Mouse (Mus musculus) thymus, adult 2 months (tissue): Measurements from ENCODE around the gene Gm20425.

Experiments
- CTCF ChIP-seq: fragments of 200-500 bp; IDR thresholded peaks from 2 replicates; pipeline ENCODE4 v1.5.1; 2012; ENCODE audit warnings: mild to moderate bottlenecking, control low read depth, low read length, moderate library complexity, borderline replicate concordance; ENCODE audit not compliant: control insufficient read depth, poor library complexity, insufficient read depth; ENCODE audit errors: extremely low read depth
- POLR2A ChIP-seq: fragments of 200-500 bp; IDR thresholded peaks from 2 replicates; pipeline ENCODE4 v1.6.1; 2012; ENCODE audit warnings: mild to moderate bottlenecking, low read length, control low read depth, moderate library complexity; ENCODE audit not compliant: control insufficient read depth, poor library complexity, insufficient read depth; ENCODE audit errors: extremely low read depth

DNA sequence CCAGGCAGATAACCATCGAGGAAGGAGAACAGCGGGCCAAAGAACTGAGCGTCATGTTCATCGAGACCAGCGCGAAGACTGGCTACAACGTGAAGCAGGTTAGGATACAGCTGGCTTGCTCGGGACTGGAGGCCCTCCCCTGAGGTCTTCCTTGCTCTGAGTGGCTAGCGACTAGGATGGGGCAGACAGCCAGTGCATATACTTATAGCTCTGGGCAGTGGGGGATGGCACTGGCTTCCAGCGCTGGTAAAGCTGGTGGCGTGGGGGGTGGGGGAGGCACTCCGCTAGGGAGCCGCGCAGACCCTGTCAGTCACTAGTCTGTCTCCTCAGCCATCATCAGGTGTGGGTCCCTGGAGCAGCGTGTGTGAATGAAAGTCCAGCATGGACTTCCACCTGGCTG, 66.3 kb downstream of the Gm20425 start:
- TF ChIP-seq POLR2A (no peak), CTCF (no peak)
